In genomic region chr6:142918691-142919090, GRCm38 (mm10) we compare ENCODE assay signal across 19 mouse cellular contexts. TPM values are rescaled to one million over a fixed set of nuclear protein-coding genes. Genes with fewer than 3 reads are reported as not detected.
A peak's percentile ranks its signal among the peaks of the same experiment; 100 is the strongest.
DNase-seq lines count a peak whose midpoint lies in the region; TF ChIP-seq lines count a peak whose summit lies in the region.
"Had no signal": no experiment of that assay in that cellular context is flagged by ENCODE, and none has a peak within 500 bp of the region (broad histone marks: within the 10 kb centered on the region; RNA-seq: fewer than 3 reads in every experiment).

No protein-coding gene starts in this region.

- no peak overlapping the region for H3K4me3 ChIP-seq in kidney, adult 2 months (ENCODE audit: insufficient read depth, low read depth, low read length)
- no peak overlapping the region for H3K4me3 ChIP-seq in thymus, adult 2 months (ENCODE audit: control insufficient read depth, insufficient read depth, low read length)
- no peak overlapping the region for H3K4me3 ChIP-seq in hindbrain, embryonic 10.5 days
- H3K4me3 ChIP-seq: embryonic facial prominence, embryonic 10.5 days; forebrain, embryonic 13.5 days; heart, embryonic 13.5 days; hindbrain, embryonic 12.5 days had no signal

- peaks cover 3% of the 10 kb centered on the region; the same call in 1 of the 2 replicates for H3K4me1 ChIP-seq in kidney, adult 2 months (ENCODE audit: control insufficient read depth, insufficient read depth, low read length)
- H3K4me1 ChIP-seq in thymus, adult 2 months (replicated peaks; ENCODE audit: control insufficient read depth, insufficient read depth, low read length): peaks cover 57% of the 10 kb centered on the region
- H3K4me1 ChIP-seq in hindbrain, embryonic 10.5 days (replicated peaks): peaks cover 18% of the 10 kb centered on the region
- H3K4me1 ChIP-seq: embryonic facial prominence, embryonic 10.5 days had no signal

- WGBS in kidney, adult 2 months: 57% methylated on average over 6 of the region's 6 CpGs
- 96% methylated on average over 6 of the region's 6 CpGs for WGBS in thymus, adult 2 months
- WGBS in hindbrain, embryonic 10.5 days: 83% methylated on average over 6 of the region's 6 CpGs

- TF ChIP-seq CTCF in kidney, adult 2 months (conservative IDR thresholded peaks at IDR 0.05; ENCODE audit: insufficient read depth, insufficient read length, low read depth, low read length): no peak
- TF ChIP-seq CTCF in thymus, adult 2 months (IDR thresholded peaks at IDR 0.05; ENCODE audit: borderline replicate concordance, control insufficient read depth, extremely low read depth, insufficient read depth, low read length, poor library complexity): no peak

- TF ChIP-seq POLR2A in kidney, adult 2 months (IDR thresholded peaks at IDR 0.05; ENCODE audit: low read depth, low read length): no peak
- TF ChIP-seq POLR2A in thymus, adult 2 months (IDR thresholded peaks at IDR 0.05; ENCODE audit: control insufficient read depth, extremely low read depth, insufficient read depth, low read length, poor library complexity): no peak

- no peaks in the 10 kb centered on the region for H3K27me3 ChIP-seq in kidney, adult 2 months (replicated peaks; ENCODE audit: control insufficient read depth, insufficient read depth, low read length)
- H3K27me3 ChIP-seq in thymus, adult 2 months (ENCODE audit: control insufficient read depth, insufficient read depth, low read length): no peaks in the 10 kb centered on the region
- H3K27me3 ChIP-seq in hindbrain, embryonic 10.5 days (ENCODE audit: insufficient read depth, poor library complexity, severe bottlenecking): no peaks in the 10 kb centered on the region
- H3K27me3 ChIP-seq: forebrain, embryonic 13.5 days; heart, embryonic 13.5 days; hindbrain, embryonic 12.5 days had no signal

- no peaks in the 10 kb centered on the region for H3K36me3 ChIP-seq in kidney, adult 2 months (ENCODE audit: control insufficient read depth, insufficient read depth, low read length)
- no peaks in the 10 kb centered on the region; the same call in 1 of the 2 replicates for H3K36me3 ChIP-seq in thymus, adult 2 months (ENCODE audit: control insufficient read depth, insufficient read depth, low read length)
- H3K36me3 ChIP-seq in hindbrain, embryonic 10.5 days: no peaks in the 10 kb centered on the region
- H3K36me3 ChIP-seq: embryonic facial prominence, embryonic 10.5 days; heart, embryonic 13.5 days; hindbrain, embryonic 12.5 days had no signal

- DNase-seq in embryo, embryonic 10 days (ENCODE audit: low spot score): peak; percentile 31
- DNase-seq in embryo, embryonic 9.5 days (ENCODE audit: extremely low spot score): no peak
- peak; percentile 41 for DNase-seq in kidney, adult 2 months
- DNase-seq in kidney, postnatal 14 days: no peak
- no peak for DNase-seq in thymus, adult 2 months
- DNase-seq in thymus, postnatal 4 days: no peak
- DNase-seq in hindbrain, embryonic 10.5 days (ENCODE audit: low spot score): no peak
- DNase-seq: adrenal gland, postnatal 14 days; cerebellum, adult 18-20 months; cerebellum, adult 9-11 months; cerebellum, postnatal 36 days; forebrain, postnatal 0 days; gastrocnemius, postnatal 14 days; heart, postnatal 36 days had no signal

- H3K9me3 ChIP-seq in hindbrain, embryonic 10.5 days: no peaks in the 10 kb centered on the region
- H3K9me3 ChIP-seq: embryonic facial prominence, embryonic 10.5 days; forebrain, embryonic 13.5 days; heart, embryonic 13.5 days; hindbrain, embryonic 12.5 days had no signal

- no peak overlapping the region for H3K27ac ChIP-seq in kidney, adult 2 months (ENCODE audit: insufficient read depth, low read depth, low read length)
- peak overlapping the region; percentile 61 for H3K27ac ChIP-seq in thymus, adult 2 months (ENCODE audit: control insufficient read depth, insufficient read depth, low read length)
- no peak overlapping the region for H3K27ac ChIP-seq in hindbrain, embryonic 10.5 days
- H3K27ac ChIP-seq: embryonic facial prominence, embryonic 10.5 days; forebrain, embryonic 13.5 days; heart, embryonic 13.5 days; hindbrain, embryonic 12.5 days had no signal

RNA-seq across cellular contexts. Expression of gene St8sia1, which starts 45.6 kb away (rescaled TPM):
- 13.2 and 14.3 TPM in 2 replicates for polyA plus RNA-seq in kidney, adult 2 months (2012; rRNA removed)
- polyA plus RNA-seq in thymus, adult 2 months (2012; rRNA removed): 22.6 and 26.4 TPM in 2 replicates
- 3.6 and 5.4 TPM in 2 replicates for polyA plus RNA-seq in hindbrain, embryonic 10.5 days (2016; fragmentation: Nextera tagmentation; extraction: Ambion mirVana)
- polyA plus RNA-seq: C2C12 had no signal

Comparison
In these comparisons a context has a peak if more than half of its experiments do, and no peak if none do; other contexts are left out.
1. DNase-seq: peak in embryo, embryonic 10 days (single experiment) and kidney, adult 2 months (single experiment); none in embryo, embryonic 9.5 days (single experiment), kidney, postnatal 14 days (single experiment), thymus, adult 2 months (single experiment), thymus, postnatal 4 days (single experiment) and hindbrain, embryonic 10.5 days (single experiment).